Mouse (Mus musculus) intestine, postnatal 0 days (tissue): ENCODE measurements around the gene Apoa4. TPM values are rescaled to one million over a fixed set of nuclear protein-coding genes. Genes with fewer than 3 reads are reported as not detected.

Source experiments
- ATAC-seq: fragments of 200-750 bp; cut with Nextera tagmentation; 2 replicates; pipeline ENCODE4 v1.8.0; 2017; ENCODE audit warnings: mild to moderate bottlenecking, moderate TSS enrichment, moderate library complexity
- H3K27ac ChIP-seq: fragments of 300-500 bp; sonication (generic); 2 replicates; pipeline ENCODE4 v1.5.1; 2014; ENCODE audit warnings: mild to moderate bottlenecking, low read depth, low read length, moderate library complexity
- H3K27me3 ChIP-seq: fragments of 300-500 bp; sonication (generic); replicated peaks from 2 replicates; pipeline ENCODE4 v1.6.1; 2014; ENCODE audit warnings: low read length, mixed read lengths; ENCODE audit not compliant: control insufficient read depth, insufficient read depth
- H3K36me3 ChIP-seq: fragments of 300-500 bp; sonication (generic); 2 replicates; pipeline ENCODE4 v1.6.1; 2014; ENCODE audit warnings: mild to moderate bottlenecking, moderate library complexity; ENCODE audit not compliant: control insufficient read depth, insufficient read depth
- H3K4me1 ChIP-seq: fragments of 300-500 bp; sonication (generic); replicated peaks from 2 replicates; pipeline ENCODE4 v1.6.1; 2014; ENCODE audit warnings: antibody characterized with exemption, low read length, mixed read lengths; ENCODE audit not compliant: control insufficient read depth, insufficient read depth
- H3K4me2 ChIP-seq: fragments of 300-500 bp; sonication (generic); replicated peaks from 2 replicates; pipeline ENCODE4 v1.6.1; 2014; ENCODE audit warnings: low read depth, mild to moderate bottlenecking, moderate library complexity
- H3K4me3 ChIP-seq: fragments of 300-500 bp; sonication (generic); 2 replicates; pipeline ENCODE4 v1.5.1; 2014; ENCODE audit warnings: low read depth, low read length
- H3K9ac ChIP-seq: fragments of 300-500 bp; sonication (generic); 2 replicates; pipeline ENCODE4 v1.6.1; 2014; ENCODE audit warnings: mild to moderate bottlenecking, low read depth, low read length
- H3K9me3 ChIP-seq: fragments of 300-500 bp; sonication (generic); 2 replicates; pipeline ENCODE4 v1.6.1; 2016; ENCODE audit warnings: mixed run types; ENCODE audit not compliant: control insufficient read depth
- CTCF ChIP-seq: sonication (generic); IDR thresholded peaks from 2 replicates; pipeline ENCODE4 v1.5.1; 2016; ENCODE audit warnings: low read depth, mild to moderate bottlenecking, control low read depth, antibody characterized with exemption, moderate library complexity
- WGBS: fragments of 180-500 bp; shearing (Covaris S2); extraction: QIAGEN DNeasy Blood & Tissue Kit; methylation state at CpG from one replicate; pipeline ENCODE4 v1.1.7; 2014; 5-methylcytosine and 5-hydroxymethylcytosine counted together
- polyA plus RNA-seq: library from polyadenylated mRNA; unstranded; fragments of >200 nt; fragmentation: Nextera tagmentation; extraction: Ambion mirVana; gene quantifications from 2 replicates; pipeline ENCODE4 v1.2.1, GENCODE M21; 2015

The Apoa4 gene
- polyA plus RNA-seq, 1 experiment from 2014 or later = 31,935 TPM

- Histone ChIP-seq H3K4me1 (no peaks in the 10 kb centered on the region), H3K27ac (no peak overlapping the region), H3K9ac (no peak overlapping the region), H3K4me3 (no peak overlapping the region), H3K27me3 (no peaks in the 10 kb centered on the region), H3K9me3 (no peaks in the 10 kb centered on the region), H3K36me3 (peaks cover 68% of the 10 kb centered on the region), H3K4me2 (no peak overlapping the region)
- TF ChIP-seq CTCF = no peak
- WGBS = 85% methylated on average over 9 of the region's 9 CpGs
- ATAC-seq = no peak
Measured at GRCm38 (mm10) chr9:46198461-46198860, 42.0 kb upstream of the Apoa4 start.

- H3K4me3 ChIP-seq = no peak overlapping the region
- no peak overlapping the region for H3K9ac ChIP-seq
- no peak for TF ChIP-seq CTCF
- no peak for ATAC-seq
- no peak overlapping the region for H3K27ac ChIP-seq
- peaks cover 66% of the 10 kb centered on the region for H3K36me3 ChIP-seq
- no peaks in the 10 kb centered on the region for H3K27me3 ChIP-seq
- no peaks in the 10 kb centered on the region for H3K9me3 ChIP-seq
- 84% methylated on average over 7 of the region's 7 CpGs for WGBS
- no peak overlapping the region for H3K4me2 ChIP-seq
- no peaks in the 10 kb centered on the region for H3K4me1 ChIP-seq
Measured at GRCm38 (mm10) chr9:46198936-46199335, 41.6 kb upstream of the Apoa4 start.

- Histone ChIP-seq H3K27ac (no peak overlapping the region), H3K4me1 (no peaks in the 10 kb centered on the region), H3K4me2 (no peak overlapping the region), H3K9ac (no peak overlapping the region), H3K27me3 (no peaks in the 10 kb centered on the region), H3K36me3 (peaks cover 66% of the 10 kb centered on the region), H3K9me3 (no peaks in the 10 kb centered on the region), H3K4me3 (no peak overlapping the region)
- TF ChIP-seq CTCF = no peak
- WGBS = 68% methylated on average over 2 of the region's 2 CpGs
- no peak for ATAC-seq
Measured at GRCm38 (mm10) chr9:46199609-46200008, 40.9 kb upstream of the Apoa4 start.

GRCm38 (mm10) chr9:46206834-46207500 is 33.5 kb upstream of the Apoa4 start:
- ATAC-seq = peak; percentile 92
- WGBS = 27% methylated on average over 10 of the region's 10 CpGs
- Histone ChIP-seq H3K27ac (peak overlapping the region; percentile 94), H3K4me1 (0 out of 2 replicates have a peak, but pooled peaks cover 7% of the 10 kb centered on the region), H3K9ac (0 out of 2 replicates have a peak overlapping the region, but pooled peaks have one; percentile 11), H3K4me2 (no peak overlapping the region), H3K4me3 (no peak overlapping the region), H3K27me3 (no peaks in the 10 kb centered on the region), H3K36me3 (peaks cover 52% of the 10 kb centered on the region), H3K9me3 (no peaks in the 10 kb centered on the region)
- TF ChIP-seq CTCF = peak; percentile 25

GRCm38 (mm10) chr9:46207501-46207869 is 33.0 kb upstream of the Apoa4 start:
- peak overlapping the region; percentile 94 for H3K27ac ChIP-seq
- no peak overlapping the region for H3K4me2 ChIP-seq
- peaks cover 52% of the 10 kb centered on the region for H3K36me3 ChIP-seq
- 0 out of 2 replicates have a peak, but pooled peaks cover 7% of the 10 kb centered on the region for H3K4me1 ChIP-seq
- no peaks in the 10 kb centered on the region for H3K27me3 ChIP-seq
- no peak overlapping the region for H3K9ac ChIP-seq
- peak; percentile 13; the same call in 1 of the 2 replicates for ATAC-seq
- H3K4me3 ChIP-seq = no peak overlapping the region
- 44% methylated on average over 6 of the region's 6 CpGs for WGBS
- H3K9me3 ChIP-seq = no peaks in the 10 kb centered on the region
- TF ChIP-seq CTCF = no peak

- Histone ChIP-seq H3K27ac (no peak overlapping the region), H3K4me1 (0 out of 2 replicates have a peak, but pooled peaks cover 7% of the 10 kb centered on the region), H3K9me3 (no peaks in the 10 kb centered on the region), H3K36me3 (peaks cover 58% of the 10 kb centered on the region), H3K27me3 (no peaks in the 10 kb centered on the region), H3K4me3 (no peak overlapping the region), H3K4me2 (no peak overlapping the region), H3K9ac (no peak overlapping the region)
- WGBS = 87% methylated on average over 13 of the region's 13 CpGs
- TF ChIP-seq CTCF = no peak
- ATAC-seq = no peak
Measured at GRCm38 (mm10) chr9:46208401-46208974, 32.0 kb upstream of the Apoa4 start.
